Mouse (Mus musculus) stomach, postnatal 0 days (tissue): ENCODE measurements around the gene Epb41l1.

Experiments
- CTCF ChIP-seq: IDR thresholded peaks from 2 replicates; pipeline ENCODE4 v1.5.1; 2016; ENCODE audit warnings: antibody characterized with exemption, low read depth, mild to moderate bottlenecking, moderate library complexity
- EP300 ChIP-seq: optimal IDR thresholded peaks from 2 replicates; pipeline ENCODE3; 2016; ENCODE audit warnings: antibody characterized with exemption

- no peak for TF ChIP-seq EP300
- no peak for TF ChIP-seq CTCF
Measured at GRCm38 (mm10) chr2:156479833-156480232, 59.1 kb downstream of the Epb41l1 start.
